Mouse (Mus musculus) gonadal fat pad, adult 2 months (tissue): ENCODE data around the gene Utp20. TPM values are rescaled to one million over a fixed set of nuclear protein-coding genes. Genes with fewer than 3 reads are reported as not detected.
"Not testable (repeated sequence)": the region's sequence is repeated elsewhere in the genome, so short reads cannot be mapped to it uniquely, and the experiment has no call there.

Experiments used
- DNase-seq: peaks from one replicate; pipeline ENCODE4 v3.0.0-alpha.2; 2012; ENCODE audit warnings: low read depth
- polyA plus RNA-seq: library from polyadenylated mRNA; depleted of rRNA; stranded (reverse); fragments of >200 nt; gene quantifications from 2 replicates; pipeline ENCODE4 v1.2.3, GENCODE M21; 2012; rRNA removed

The Utp20 gene
- polyA plus RNA-seq = 4.2 and 4.3 TPM in 2 replicates

DNA sequence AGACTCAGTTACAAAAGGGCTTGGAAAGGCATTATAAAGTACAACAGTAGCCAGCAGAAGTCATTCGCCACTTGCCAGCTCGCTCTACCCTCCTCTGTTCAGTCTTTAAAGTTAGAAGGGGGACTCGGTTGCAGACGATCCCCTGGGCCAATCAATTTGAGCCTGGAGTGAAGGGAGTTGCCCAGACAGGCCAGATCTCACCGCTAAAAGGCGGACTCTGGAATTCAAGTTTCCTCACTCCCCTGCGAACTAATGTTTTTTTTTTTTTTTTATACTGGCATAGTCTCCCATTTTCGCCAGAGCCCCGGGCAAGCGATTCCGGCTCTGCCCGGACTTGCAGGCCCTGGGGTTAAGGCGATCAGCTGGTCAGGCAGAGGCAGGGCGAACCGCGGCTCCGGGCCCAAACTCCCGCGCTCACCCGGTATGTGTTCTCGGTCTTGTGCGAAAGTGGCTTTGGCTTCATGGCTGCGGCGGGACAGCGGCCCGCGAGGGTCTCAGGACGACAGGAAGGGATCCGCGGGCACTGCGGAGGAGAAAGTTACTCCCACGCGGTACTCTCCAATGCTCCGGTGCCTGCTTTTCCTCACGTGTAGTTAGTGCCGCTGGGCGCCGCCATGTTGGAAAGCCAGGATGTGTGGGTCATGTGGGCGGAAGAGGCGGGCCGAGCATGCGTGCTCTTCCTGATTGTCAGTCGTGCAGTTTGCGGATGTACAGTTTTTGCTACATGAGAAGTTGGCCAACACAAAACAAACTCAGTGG, at the start of gene Utp20:
TSS of gene Utp20 (minus strand) at position 617 of the 759 bp plus-strand sequence.
- peak; percentile 41 for DNase-seq

DNA sequence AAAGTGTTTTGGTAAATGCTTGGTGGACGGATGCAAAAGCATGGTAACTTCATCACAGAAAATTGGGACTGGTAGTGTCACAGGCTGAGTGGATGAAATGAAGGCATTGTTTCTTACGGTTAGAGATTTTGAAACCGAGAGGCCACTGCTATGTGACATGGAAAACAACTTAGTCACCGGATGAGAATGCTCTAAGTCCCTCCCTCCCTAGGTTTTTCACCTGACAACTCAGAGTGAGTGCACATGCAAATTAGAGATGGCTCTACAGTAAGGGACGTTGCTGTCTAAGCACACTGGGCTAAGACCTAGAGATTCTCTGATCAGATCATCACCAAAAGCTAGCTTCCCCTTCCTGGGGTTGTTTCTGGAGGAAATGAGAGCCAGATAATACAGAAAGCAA, 48.3 kb upstream of the Utp20 start:
- no peak for DNase-seq

DNA sequence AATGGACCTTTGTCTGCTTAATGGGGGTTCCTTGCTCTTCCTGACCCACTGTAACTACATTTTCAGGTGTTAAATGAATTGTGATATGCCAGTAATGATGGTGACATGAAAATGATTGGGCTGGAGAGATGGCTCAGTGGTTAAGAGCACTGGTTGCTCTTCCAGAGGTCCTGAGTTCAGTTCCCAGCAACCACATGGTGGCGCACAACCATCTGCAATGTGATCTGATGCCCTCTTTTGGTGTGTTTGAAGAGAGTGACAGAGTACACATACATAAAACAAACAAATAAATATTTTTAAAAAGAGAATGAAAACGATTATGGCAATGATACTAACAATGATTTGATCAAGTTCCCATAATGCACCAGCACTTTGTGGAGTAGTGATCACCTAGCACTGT, 39.4 kb upstream of the Utp20 start:
- DNase-seq = no peak

DNA sequence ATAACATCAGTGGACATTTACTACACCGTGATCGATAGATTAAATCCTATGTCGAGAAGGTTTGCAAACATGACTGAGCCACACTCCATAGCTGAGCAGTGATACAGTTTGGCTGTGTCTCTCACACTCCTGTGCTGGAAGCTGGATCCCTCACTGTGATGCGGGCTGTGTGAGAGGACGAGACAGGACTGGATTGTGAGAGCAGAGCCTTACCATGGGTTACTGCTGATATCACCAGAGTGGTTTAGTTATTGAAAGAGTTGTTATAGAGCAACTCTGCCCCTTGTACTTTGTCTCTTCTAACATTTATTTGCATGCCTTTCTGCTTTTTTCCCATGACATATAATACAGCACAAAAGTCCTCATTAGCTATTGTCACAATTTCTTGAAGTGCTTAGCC, 35.7 kb upstream of the Utp20 start:
- DNase-seq = no peak

DNA sequence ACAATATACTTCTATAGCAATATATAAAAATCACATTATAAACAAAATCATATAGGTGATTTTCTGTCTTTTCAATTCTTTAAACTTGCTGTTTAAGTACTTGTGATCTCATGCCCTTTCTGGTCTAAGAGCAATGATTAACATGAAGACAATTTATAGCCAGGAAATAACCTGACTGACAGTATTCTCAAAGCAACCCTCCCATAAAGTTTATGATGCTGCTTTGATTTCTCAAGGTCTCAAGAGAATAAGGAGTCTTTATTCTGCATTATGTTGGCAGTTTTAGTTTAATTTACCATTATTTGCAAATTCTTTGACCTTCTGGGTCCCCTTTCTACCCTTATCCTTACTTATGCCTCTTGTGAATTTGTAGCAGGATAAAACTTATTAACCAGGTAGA, 34.8 kb upstream of the Utp20 start:
- no peak for DNase-seq

DNA sequence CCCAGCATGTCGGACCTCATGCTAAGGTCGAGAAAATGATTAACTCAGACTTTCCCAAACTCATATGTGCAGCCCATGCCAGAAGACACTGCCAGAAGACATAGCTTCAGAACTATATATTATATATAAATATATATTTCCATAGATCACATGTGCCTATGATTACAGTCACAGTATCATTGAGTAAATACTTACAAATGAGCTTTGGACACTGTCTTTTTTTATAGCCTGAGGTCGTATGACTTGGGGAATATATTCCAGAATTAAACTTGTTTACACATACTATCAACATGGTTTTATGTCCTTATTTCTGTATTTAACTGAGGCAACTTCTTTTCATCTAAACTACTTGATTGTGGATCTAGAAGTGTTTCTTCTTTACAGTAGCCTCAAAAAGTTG, 34.3 kb upstream of the Utp20 start:
- DNase-seq = no peak

DNA sequence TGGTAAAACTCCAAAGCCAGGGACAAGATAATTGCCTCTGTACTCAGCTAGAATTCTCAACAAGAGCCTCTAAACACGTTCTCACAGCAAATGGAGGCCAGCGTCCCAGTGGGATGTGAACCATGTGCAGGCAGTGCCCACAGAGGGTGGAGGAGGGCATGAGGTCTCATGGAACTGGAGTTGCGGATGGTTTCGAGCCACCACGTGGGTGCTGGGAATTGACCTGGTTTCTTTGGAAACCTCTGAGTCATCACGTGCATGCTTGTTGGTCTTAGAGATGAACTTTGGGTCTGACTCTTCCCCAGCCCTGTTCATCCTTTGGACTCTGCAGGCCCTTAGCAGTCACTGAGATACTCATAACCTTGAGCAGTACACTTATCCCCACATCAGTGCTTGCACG, 26.7 kb upstream of the Utp20 start:
- no peak for DNase-seq

DNA sequence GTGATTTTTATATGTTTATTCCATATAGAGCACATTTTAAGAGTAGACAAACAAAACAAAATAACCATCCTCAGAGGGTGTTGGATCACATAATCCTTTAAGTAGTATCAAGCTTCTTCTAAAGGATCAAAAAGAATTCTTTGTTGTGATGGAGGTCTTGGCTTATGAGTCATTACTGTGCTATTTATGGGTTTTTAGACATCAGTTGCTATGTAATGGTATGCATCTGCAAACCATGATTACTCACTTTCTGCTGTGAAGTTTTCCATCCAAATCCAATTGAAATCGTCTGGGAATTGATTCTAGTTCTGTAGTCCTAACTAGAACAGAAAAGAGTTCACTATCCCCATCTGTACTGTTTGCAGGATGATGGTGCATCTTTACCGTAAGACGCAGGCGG, 23.4 kb upstream of the Utp20 start:
- no peak for DNase-seq

DNA sequence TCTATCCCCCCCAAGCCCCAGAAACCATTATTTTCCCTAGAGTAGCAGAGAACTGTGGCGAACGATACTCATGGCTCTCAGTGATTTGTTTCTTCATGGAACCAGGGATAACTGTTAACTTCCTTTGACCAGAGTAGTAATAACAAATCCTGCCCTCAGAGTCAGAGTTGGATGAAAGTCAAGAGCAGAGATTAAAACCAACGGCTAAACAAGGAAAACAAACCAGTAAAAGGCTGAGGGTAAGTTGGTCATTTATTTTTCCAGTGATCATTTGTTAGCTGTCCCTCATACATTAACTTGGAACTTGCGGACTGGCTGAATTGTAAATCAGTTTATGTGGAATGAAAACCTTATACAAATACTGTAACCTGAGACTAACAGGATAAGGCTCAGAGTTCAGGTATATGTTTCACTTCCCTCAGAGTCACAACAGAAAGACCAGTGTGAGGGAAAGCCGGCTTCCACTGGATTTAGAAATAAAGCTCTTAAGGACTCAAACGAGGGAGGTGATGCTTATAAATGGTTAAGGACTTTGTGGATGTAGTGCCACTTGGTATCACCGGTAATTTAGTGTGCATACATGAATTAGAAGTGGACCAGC, 22.4 kb upstream of the Utp20 start:
- no peak for DNase-seq

DNA sequence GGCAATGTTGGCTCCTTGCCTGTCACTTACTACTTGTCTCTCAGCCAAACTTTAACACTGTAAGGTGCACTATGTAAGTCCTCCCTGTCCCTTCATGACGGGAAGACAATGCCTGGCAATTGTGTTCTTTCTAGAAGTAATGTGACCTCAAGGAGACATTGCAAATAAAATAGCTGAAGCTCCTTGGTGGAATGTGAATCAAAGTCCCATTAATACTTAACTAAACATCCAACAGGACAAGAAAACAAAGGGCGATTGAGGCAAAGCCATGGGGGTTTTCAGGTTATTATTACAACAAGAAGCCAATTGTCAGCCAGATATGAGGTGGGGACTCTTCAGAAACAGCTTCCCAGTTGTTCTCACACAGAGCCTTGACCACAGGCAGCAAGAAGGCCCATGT, 7.6 kb upstream of the Utp20 start:
- DNase-seq = no peak

DNA sequence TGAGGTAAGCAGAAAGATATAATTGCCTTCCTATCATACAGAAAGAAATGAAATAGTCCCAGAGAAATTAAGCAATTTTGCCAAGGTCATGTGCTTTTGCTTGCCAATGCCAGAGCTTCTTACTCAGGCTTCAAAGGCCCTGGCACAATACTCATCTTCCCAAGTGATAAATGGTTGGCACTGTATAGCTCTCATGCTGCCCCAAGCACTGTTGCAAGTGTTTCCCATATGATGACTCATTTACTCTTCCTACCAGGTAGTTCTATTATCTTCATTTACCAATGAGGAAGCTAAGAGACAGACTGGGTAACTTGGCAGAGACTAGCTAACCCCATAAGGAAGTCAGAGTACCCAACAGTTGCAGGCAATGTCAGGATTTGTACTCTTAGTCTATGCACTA, 1.8 kb upstream of the Utp20 start:
- DNase-seq = peak; percentile 97

DNA sequence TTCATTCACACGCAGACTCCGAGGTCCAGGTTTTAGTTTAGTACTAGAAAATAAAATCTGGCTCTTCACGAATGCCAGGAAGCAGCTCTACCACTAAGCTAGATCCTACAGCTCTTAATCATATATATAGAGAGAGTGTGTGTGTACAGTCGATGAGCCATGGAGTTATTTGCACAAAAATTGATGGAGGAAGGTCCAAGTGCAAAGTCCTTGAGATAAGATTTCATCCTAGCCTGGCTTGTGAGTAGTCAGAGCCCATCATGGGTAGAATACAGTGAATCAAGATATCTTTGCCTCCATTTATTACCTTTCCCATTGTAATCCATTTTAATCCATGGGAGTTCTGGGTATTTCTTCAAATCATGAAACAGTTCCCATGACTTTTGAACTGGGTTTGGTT, 992 bp upstream of the Utp20 start:
- no peak for DNase-seq

DNA sequence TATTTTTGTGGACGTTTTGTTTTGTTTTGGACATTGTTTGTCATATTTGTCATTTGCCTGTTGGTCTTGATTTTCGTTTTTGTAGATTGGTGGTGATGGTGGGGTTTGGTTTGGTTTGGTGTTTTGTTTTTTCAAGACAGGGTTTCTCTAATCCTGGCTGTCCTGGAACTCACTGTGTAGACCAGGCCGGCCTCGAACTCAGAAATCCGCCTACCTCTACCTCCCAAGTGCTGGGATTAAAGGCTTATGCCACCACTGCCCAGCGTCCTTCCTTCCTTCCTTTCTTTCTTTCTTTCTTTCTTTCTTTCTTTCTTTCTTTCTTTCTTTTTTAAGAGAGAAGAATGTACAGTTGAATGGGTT, 323 bp upstream of the Utp20 start:
- not testable (repeated sequence) for DNase-seq

DNA sequence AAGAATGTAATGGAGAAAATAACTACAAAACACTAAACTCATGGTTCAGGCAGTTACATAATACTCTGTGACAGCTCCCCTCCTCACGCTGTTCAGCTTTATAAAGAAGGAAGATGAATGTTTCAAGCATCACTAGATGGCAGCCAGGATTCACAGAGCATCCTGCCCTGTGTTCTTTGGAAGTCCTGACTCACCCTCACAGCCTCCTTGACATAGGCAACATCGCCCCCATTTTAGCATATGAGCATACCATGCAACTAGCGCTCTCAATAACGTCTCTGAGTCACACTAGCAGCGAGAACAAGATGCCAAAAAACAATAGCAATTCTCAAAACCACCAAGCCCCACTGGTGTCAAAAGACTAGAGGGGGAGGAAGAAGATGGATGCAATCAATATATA, 9.3 kb downstream of the Utp20 start:
- no peak for DNase-seq

DNA sequence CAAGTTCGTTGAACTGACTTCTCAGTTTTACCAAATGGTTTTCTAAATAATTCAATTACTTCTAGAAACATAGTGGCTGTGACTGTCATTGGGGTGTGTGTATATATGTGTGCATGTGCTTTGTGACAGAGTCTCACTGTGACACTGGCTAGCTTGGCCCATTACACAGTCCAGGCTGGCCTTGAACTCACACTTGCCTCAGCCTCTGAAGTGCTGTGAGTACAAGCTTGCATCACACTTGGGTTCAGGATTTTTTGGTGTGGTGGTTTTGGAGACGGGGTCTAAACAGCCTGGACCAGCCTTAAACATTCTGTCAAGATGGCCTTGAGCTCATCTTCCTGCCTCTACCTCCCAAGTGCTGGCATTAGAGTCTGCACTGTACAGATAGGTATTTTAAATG, 11.3 kb downstream of the Utp20 start:
- no peak for DNase-seq

DNA sequence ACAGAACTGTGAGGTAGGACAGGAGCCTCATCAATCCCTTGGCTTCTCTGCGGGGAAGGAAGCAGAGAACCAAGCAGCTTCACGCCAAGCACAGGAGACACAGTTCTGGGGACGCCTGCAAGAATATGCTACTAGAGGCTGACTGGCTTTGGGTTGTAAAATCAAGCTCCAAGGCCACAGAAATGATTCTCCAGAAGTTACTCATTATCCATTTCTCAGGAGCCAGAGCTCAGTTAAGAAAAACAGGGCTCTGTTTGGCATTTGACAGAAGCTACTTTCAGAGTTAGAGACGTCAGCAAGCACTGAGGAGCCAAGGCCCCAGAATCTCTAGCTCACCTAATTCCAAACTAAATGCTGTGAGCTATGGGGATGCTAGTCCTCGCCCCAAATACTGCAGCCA, 14.9 kb downstream of the Utp20 start:
- DNase-seq = no peak

DNA sequence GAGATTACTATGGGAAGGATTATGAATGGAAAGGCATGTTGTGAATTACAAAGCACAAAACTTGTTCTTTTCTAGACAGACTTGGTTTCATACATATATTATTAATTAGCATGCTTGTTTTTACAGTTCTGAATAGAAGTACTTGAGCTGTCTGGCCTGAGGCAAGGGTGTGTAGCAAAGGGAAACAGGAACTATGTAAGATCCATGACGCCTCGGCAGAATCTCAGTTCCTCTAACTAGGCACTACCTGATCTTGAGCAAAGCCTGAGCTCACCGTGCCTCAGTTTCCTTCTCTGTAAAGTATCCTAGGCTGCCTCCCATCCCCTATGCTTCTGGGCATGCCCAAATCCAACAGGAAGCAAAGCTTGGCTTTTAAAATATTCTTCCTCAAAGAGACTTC, 24.4 kb downstream of the Utp20 start:
- no peak for DNase-seq

DNA sequence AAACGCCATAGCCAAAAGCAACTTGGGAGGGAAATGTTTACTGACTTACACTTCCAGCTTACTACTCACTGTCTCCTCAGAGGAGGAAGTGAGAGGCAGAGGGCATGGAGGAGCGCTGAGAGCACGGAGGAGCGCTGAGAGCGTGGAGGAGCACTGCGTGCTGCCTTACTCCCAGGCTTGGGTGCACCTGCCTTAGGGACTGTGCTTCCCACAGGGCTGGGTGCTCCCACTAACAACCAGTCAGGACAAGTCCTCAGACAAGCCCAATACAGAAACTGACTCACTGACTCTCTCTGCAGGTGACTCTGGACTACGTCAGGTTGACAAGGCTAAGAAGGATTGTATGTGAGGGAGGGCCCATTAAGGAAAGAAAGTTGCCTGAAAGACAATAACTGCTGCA, 27.2 kb downstream of the Utp20 start:
- DNase-seq = no peak

DNA sequence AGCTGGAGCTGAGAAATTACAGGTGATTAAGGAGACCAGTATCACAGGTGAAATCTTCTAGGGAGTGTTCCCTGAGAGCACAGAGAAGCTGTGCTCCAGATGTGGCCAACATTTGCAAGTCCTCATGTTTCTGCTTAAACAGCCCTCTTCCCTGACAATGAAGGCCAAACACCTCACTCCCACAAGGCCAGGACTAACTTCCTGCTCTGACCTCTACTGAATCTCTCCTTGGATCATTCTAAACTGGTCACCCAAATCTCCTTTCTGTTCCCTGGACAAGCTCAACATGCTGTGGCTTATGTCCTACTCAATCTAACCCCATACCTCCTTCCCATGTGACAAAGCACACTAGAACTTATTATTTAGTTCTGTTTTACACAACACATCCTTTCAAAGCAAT, 29.2 kb downstream of the Utp20 start:
- DNase-seq = no peak

DNA sequence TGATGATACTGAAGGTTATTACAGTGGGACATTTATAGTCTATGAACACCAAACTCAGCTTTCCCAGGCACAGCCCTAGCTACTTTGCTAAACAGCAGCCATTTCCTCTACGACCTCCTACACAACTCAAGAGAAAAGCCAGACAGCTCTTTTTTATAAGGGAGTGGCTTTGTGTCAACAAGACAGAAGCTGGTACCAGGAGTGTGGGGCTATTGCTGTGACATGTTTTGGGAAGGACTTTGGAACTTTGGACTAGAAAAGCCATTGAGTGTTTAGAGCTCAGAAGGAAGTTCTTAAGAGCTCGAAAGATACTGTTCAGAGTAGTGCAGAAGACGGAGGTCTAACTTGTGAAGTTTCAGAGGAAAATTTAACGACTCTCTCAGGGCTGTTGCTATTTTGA, 29.7 kb downstream of the Utp20 start:
- DNase-seq = no peak

DNA sequence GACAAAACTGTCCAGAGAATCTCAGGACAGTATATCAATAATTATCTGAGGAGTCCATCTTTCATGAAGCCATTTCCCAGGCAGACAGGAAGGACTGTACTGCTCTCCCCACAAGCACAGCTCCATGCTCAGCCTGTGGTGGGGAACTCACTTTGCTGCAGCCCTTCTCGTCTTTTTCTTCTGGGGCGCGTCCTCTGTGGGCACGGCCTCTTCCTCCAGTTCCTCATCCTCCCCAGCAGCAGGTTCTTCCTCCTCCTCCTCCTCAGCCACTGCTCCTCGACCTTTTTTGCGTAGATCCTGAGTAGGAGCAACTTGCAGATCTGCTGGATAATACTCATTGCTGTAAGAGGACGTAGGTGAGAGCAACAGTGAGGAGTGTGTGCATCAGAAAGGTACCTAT, 31.4 kb downstream of the Utp20 start:
- DNase-seq = no peak

DNA sequence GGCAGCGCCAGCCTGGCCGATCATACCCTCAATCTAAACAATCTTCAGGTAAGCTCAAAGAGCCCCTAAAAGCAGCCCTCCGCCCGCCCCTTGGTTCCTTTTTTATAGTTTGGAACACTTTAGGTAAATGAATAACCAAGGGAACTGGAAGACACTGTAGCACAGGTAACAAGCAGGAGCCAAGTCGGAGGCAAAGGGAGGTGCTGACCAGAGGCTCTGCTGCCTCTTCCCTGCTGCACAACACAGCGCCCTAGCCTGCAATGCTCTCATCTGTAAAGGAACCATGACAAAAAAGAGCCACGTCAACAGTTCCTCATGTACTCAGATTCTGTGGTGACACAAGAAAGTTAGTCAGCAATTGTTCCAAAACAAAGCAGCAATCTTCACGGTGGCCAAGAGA, 32.0 kb downstream of the Utp20 start:
- DNase-seq = no peak

DNA sequence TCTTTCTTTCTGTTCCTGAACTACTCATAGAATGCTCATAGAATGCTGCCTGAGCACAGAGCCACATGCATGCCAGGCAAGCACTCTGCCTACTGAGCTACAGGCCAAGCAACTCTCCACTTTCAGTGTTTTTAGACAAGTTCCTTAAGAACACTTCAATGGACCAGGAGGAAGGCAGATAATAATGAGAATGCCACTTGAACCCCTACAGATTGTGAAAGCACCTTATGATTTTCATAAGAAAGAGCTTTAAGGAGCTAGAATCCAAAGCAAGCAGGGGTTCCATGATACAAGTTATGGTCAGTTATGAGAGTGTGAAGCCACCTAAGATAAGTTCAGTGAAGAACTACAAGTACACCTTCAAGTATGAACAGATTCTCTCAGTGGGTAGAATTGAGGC, 32.9 kb downstream of the Utp20 start:
- DNase-seq = no peak

DNA sequence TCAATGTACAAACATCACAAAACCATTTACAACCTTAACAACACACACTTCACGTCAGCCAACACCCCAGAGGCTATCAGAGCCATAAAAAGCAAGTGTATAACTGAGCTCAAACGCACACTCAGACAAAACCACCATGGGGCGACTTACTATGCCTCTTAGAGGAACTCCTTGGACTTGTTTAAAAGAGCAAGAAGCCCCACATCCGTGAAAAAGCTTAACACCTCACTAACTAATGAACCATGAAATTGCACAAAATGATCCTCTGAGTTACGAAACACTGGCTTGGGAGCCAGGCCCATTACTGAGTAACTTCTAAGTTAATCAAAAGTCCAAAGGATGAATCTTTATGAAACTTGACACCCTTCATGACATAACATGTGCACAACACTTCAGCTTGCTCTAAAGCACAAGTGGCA, 42.1 kb downstream of the Utp20 start:
- no peak for DNase-seq
